Mouse (Mus musculus) kidney, postnatal 0 days (tissue): ENCODE results near the gene Vcam1. TPM values are rescaled to one million over a fixed set of nuclear protein-coding genes. Genes with fewer than 3 reads are reported as not detected.
A peak's percentile ranks its signal among the peaks of the same experiment; 100 is the strongest.

Source experiments
- ATAC-seq: fragments of 200-750 bp; cut with Nextera tagmentation; replicated peaks from 2 replicates; pipeline ENCODE4 v1.8.0; 2017; ENCODE audit warnings: low read depth, moderate number of reproducible peaks, moderate TSS enrichment, moderate library complexity; ENCODE audit not compliant: low FRiP score
- DNase-seq: peaks from one replicate; pipeline ENCODE4 v3.0.0-alpha.2; 2016; ENCODE audit warnings: low spot score
- H3K27ac ChIP-seq: fragments of 300-500 bp; sonication (generic); 2 replicates; pipeline ENCODE4 v1.5.1; 2014; ENCODE audit warnings: mild to moderate bottlenecking
- H3K27me3 ChIP-seq: fragments of 300-500 bp; sonication (generic); 2 replicates; pipeline ENCODE4 v1.6.1; 2014; ENCODE audit warnings: low read length, mixed read lengths; ENCODE audit not compliant: insufficient read depth
- H3K36me3 ChIP-seq: fragments of 300-500 bp; sonication (generic); 2 replicates; pipeline ENCODE4 v1.6.1; 2014; ENCODE audit warnings: low read length, mixed read lengths; ENCODE audit not compliant: insufficient read depth
- H3K4me1 ChIP-seq: fragments of 300-500 bp; sonication (generic); replicated peaks from 2 replicates; pipeline ENCODE4 v1.6.1; 2014; ENCODE audit warnings: antibody characterized with exemption, low read length, mixed read lengths; ENCODE audit not compliant: insufficient read depth
- H3K4me2 ChIP-seq: fragments of 300-500 bp; sonication (generic); 2 replicates; pipeline ENCODE4 v1.6.1; 2014; ENCODE audit warnings: mild to moderate bottlenecking, low read length, moderate library complexity, mixed read lengths
- H3K4me3 ChIP-seq: fragments of 300-500 bp; sonication (generic); replicated peaks from 2 replicates; pipeline ENCODE4 v1.5.1; 2014; ENCODE audit warnings: low read depth, low read length
- H3K9ac ChIP-seq: fragments of 300-500 bp; sonication (generic); 2 replicates; pipeline ENCODE4 v1.6.1; 2014; ENCODE audit warnings: low read depth, low read length
- H3K9me3 ChIP-seq: fragments of 300-500 bp; sonication (generic); replicated peaks from 2 replicates; pipeline ENCODE4 v1.6.1; 2016; ENCODE audit warnings: low read length, inconsistent platforms, mixed read lengths
- CTCF ChIP-seq: IDR thresholded peaks from 2 replicates; pipeline ENCODE4 v1.5.1; 2016; ENCODE audit warnings: antibody characterized with exemption, low read depth, mild to moderate bottlenecking, moderate library complexity
- WGBS: fragments of 180-500 bp; shearing (Covaris S2); extraction: QIAGEN DNeasy Blood & Tissue Kit; methylation state at CpG from one replicate; pipeline ENCODE4 v1.1.7; 2014; 5-methylcytosine and 5-hydroxymethylcytosine counted together
- polyA plus RNA-seq: library from polyadenylated mRNA; unstranded; fragments of >200 nt; fragmentation: Nextera tagmentation; extraction: Ambion mirVana; gene quantifications from 2 replicates; pipeline ENCODE4 v1.2.1, GENCODE M21; 2015

Vcam1 gene
- polyA plus RNA-seq, 1 experiment from 2014 or later = 22.3 TPM

DNA sequence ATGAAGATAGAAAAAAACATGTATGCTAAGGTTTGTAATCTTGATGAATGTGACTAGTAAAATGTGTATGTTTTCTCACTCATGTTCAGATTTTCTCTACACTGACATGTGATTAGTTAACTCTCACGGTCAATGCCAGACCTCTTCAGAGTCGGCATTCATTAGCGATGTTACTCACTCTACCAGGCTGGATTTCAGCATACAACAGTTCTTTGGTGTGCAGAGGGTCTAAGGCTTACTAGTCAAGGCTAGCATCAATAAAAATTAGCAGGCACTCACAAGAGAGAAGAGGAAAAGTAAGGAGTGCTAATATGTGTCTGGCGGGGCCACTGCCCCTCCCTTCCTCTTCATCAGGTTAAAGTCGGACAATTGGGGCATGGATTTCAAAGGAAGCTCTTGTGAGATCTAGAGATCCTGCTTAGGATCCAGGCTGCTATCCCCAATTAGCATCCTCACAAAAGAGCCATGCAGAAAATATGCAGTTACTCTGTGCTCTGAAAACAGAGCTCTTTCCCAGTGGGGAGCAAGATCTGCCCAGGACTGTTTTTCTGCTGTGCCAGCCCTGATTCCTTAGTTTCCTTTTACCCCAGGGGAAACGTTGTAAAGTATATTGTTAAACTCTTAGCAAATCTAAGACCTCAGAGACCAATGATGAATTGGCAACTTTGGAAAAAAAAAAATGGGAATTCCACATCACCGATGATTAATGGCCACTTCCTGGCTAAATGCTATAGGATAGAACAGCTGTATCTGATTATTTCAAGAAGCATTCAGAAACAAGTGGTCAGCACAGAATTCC, 15.8 kb downstream of the Vcam1 start:
- Histone ChIP-seq H3K4me3 (no peak overlapping the region), H3K9ac (no peak overlapping the region), H3K36me3 (no peaks in the 10 kb centered on the region), H3K9me3 (no peaks in the 10 kb centered on the region), H3K27ac (peak overlapping the region; percentile 54), H3K27me3 (no peaks in the 10 kb centered on the region), H3K4me2 (peak overlapping the region; percentile 18), H3K4me1 (0 out of 2 replicates have a peak, but pooled peaks cover 5% of the 10 kb centered on the region)
- no peak for ATAC-seq
- peak; percentile 70 for DNase-seq
- 40% methylated on average over 7 of the region's 7 CpGs for WGBS
- no peak for TF ChIP-seq CTCF

DNA sequence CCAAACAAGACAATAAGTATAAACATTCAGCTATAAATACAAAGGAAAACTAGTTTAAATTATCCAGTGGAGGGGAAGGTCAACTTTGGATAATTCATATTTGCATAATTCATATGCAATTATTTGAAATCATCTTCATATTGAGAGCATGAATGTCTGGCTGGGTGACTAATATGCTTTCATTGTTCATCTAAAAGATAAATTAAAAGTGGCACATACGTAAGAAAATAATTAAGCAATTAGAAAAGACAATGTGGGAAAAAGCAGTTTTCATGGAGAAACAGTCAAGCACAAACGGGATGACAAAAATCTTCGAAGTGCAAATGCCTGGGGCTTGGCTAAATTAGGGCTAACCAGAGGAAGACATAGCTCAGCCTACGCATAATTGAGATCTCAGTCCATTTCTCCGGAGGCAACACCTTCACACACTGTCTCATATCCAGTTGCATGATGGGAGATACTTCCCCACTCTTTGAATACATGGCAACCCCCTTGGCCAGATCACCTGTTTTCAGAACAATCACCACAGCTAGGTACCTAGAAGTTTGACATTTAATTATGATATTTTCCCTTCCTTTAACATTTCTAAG, 16.6 kb downstream of the Vcam1 start:
- Histone ChIP-seq H3K9me3 (no peaks in the 10 kb centered on the region), H3K27me3 (no peaks in the 10 kb centered on the region), H3K4me2 (no peak overlapping the region), H3K4me1 (0 out of 2 replicates have a peak, but pooled peaks cover 5% of the 10 kb centered on the region), H3K27ac (no peak overlapping the region), H3K4me3 (no peak overlapping the region), H3K36me3 (no peaks in the 10 kb centered on the region), H3K9ac (no peak overlapping the region)
- TF ChIP-seq CTCF = no peak
- 87% methylated on average over 5 of the region's 5 CpGs for whole genome bisulfite sequencing
- ATAC-seq = no peak
- DNase-seq = no peak

DNA sequence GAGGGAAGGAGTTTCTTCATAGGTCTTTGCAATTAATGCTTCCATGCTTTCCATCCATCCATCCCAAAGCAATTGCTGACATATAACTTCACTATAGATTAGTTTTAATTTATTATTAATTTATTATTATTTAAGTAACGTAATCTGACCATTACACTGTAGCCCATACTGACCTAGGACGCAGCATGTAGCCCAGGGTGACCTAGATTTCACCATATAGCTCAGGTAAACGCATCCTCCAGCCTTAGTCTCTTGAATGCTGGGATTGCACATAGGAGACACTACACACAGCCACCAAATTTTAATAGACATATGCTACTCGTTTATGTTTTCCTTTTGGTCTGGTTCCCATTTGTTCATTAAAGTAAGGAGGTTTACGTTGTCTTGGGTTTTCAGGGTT, 23.8 kb downstream of the Vcam1 start:
- H3K4me2 ChIP-seq = 0 out of 2 replicates have a peak overlapping the region, but pooled peaks have one; percentile 39
- H3K4me3 ChIP-seq = no peak overlapping the region
- no peaks in the 10 kb centered on the region for H3K9me3 ChIP-seq
- 83% methylated on average over 5 of the region's 5 CpGs for WGBS
- H3K27me3 ChIP-seq = no peaks in the 10 kb centered on the region
- no peaks in the 10 kb centered on the region for H3K36me3 ChIP-seq
- no peak overlapping the region for H3K9ac ChIP-seq
- ATAC-seq = no peak
- H3K4me1 ChIP-seq = no peaks in the 10 kb centered on the region
- no peak for DNase-seq
- H3K27ac ChIP-seq = no peak overlapping the region
- no peak for TF ChIP-seq CTCF

DNA sequence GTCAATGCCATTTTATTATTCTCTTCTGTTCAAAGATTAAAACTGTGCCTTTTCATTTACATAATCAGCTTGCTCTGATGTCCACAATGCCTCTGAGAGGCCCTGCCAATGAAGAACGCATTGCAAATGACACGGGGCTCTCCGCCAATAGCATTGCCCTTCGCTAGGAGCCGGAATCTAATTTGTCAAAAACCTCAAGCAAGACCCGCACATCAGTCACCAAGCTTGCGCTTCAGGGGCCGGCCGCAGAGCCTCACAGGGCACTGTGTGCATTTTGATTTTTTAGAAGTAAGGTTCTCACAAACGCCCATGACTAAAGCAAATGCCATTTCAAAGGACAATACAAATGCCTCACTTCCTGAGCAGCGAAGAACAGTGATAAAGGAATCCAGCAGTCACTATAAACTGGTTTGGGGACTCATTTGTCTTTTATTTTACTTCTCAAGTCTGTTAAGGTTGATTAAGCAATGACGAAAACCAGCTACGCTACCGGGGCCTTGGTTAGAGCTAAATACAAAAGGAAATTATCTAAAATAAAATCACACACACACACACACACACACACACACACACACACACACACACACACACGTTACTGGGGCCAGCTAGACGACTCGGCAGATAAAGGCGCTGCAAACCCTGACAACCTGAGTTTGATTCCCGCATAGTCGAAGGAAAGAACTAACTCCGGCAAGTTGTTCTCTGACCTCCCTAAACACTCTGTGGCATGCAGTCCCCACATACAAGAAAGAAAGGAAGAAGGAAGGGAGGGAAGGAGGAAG, 24.4 kb downstream of the Vcam1 start:
- Histone ChIP-seq H3K9ac (no peak overlapping the region), H3K27me3 (no peaks in the 10 kb centered on the region), H3K27ac (no peak overlapping the region), H3K36me3 (no peaks in the 10 kb centered on the region), H3K4me1 (no peaks in the 10 kb centered on the region), H3K4me3 (no peak overlapping the region), H3K9me3 (no peaks in the 10 kb centered on the region), H3K4me2 (peak overlapping the region; percentile 39)
- TF ChIP-seq CTCF = no peak
- peak; percentile 68 for DNase-seq
- ATAC-seq = peak; percentile 82; the same call in 1 of the 2 replicates
- WGBS = 20% methylated on average over 21 of the region's 21 CpGs

DNA sequence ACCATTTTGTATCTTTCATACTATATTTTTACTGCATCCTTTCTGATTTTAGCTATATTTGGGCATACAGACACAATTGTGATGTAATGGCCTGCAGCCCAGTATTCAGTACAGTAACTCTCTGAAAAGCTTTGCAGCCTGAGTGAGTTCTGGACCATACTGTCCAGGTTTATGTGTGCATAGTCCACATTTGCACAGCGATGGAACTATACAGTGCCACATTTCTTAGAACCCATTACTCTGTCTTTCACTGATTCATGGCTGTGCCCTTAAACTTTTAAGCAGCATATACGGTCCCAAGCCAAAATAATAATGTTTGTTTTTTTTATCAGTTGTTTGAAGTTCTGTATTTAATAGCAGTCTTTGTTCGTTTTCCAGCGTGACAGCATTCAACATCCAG, 25.2 kb downstream of the Vcam1 start:
- ATAC-seq (no peak), DNase-seq (no peak)
- Histone ChIP-seq H3K27ac (no peak overlapping the region), H3K27me3 (no peaks in the 10 kb centered on the region), H3K4me2 (no peak overlapping the region), H3K9me3 (no peaks in the 10 kb centered on the region), H3K9ac (no peak overlapping the region), H3K36me3 (no peaks in the 10 kb centered on the region), H3K4me3 (no peak overlapping the region), H3K4me1 (no peaks in the 10 kb centered on the region)
- no peak for TF ChIP-seq CTCF
- WGBS = 56% methylated on average over 4 of the region's 4 CpGs

DNA sequence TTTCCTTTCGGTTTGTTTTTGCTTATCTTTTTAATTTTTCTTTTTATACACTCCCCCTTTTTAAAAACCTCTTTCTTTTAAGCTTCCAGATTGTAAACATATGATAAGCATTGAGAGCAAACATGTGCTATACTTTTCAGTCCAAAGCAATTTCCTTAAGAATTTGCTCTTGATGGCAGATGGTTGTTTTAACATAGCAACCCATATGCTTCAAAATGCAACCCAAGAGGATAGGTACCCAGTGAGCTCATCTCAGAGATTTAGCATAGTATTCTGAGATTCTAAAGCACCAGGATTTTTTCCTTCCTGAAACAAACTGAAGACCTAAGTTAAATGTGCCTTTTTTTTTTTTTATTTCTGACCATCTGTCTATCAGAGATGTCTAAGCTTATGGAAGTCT, 28.6 kb downstream of the Vcam1 start:
- no peak overlapping the region for H3K4me3 ChIP-seq
- no peak for TF ChIP-seq CTCF
- DNase-seq (no peak), ATAC-seq (no peak)
- H3K27ac ChIP-seq = no peak overlapping the region
- H3K4me1 ChIP-seq = no peaks in the 10 kb centered on the region
- no peaks in the 10 kb centered on the region for H3K36me3 ChIP-seq
- H3K9ac ChIP-seq = no peak overlapping the region
- no peaks in the 10 kb centered on the region for H3K27me3 ChIP-seq
- no peaks in the 10 kb centered on the region for H3K9me3 ChIP-seq
- 68% methylated on average over 1 of the region's 1 CpGs for WGBS
- no peak overlapping the region for H3K4me2 ChIP-seq
